Mouse (Mus musculus) forebrain, embryonic 13.5 days (tissue): Measurements from ENCODE around the gene Il20ra. TPM values are rescaled to one million over a fixed set of nuclear protein-coding genes. Genes with fewer than 3 reads are reported as not detected.

Experiments
- ATAC-seq: fragments of 200-750 bp; cut with Nextera tagmentation; 2 replicates; pipeline ENCODE4 v1.8.0; 2017
- H3K27ac ChIP-seq: fragments of 300-500 bp; sonication (generic); 2 replicates; pipeline ENCODE4 v1.5.1; 2015; ENCODE audit warnings: inconsistent platforms, mild to moderate bottlenecking, moderate library complexity
- H3K27me3 ChIP-seq: fragments of 300-500 bp; sonication (generic); 2 replicates; pipeline ENCODE4 v1.6.1; 2015; ENCODE audit warnings: mild to moderate bottlenecking, inconsistent platforms
- H3K36me3 ChIP-seq: fragments of 300-500 bp; sonication (generic); 2 replicates; pipeline ENCODE4 v1.6.1; 2015; ENCODE audit warnings: mild to moderate bottlenecking, inconsistent platforms; ENCODE audit not compliant: poor library complexity, severe bottlenecking
- H3K4me1 ChIP-seq: fragments of 300-500 bp; sonication (generic); 2 replicates; pipeline ENCODE4 v1.6.1; 2015; ENCODE audit warnings: inconsistent platforms
- H3K4me2 ChIP-seq: fragments of 300-500 bp; sonication (generic); 2 replicates; pipeline ENCODE4 v1.6.1; 2015; ENCODE audit warnings: inconsistent platforms, mild to moderate bottlenecking, moderate library complexity
- H3K4me3 ChIP-seq: fragments of 300-500 bp; sonication (generic); 2 replicates; pipeline ENCODE4 v1.5.1; 2015; ENCODE audit warnings: mild to moderate bottlenecking, inconsistent platforms
- H3K9ac ChIP-seq: fragments of 300-500 bp; sonication (generic); 2 replicates; pipeline ENCODE4 v1.6.1; 2015; ENCODE audit warnings: mild to moderate bottlenecking, inconsistent platforms
- H3K9me3 ChIP-seq: fragments of 300-500 bp; sonication (generic); replicated peaks from 2 replicates; pipeline ENCODE4 v1.6.1; 2016; ENCODE audit warnings: inconsistent platforms
- WGBS: fragments of 180-500 bp; shearing (Covaris S2); methylation state at CpG from one replicate; pipeline ENCODE4 v1.1.7; 2015; 5-methylcytosine and 5-hydroxymethylcytosine counted together
- polyA plus RNA-seq: library from polyadenylated mRNA; unstranded; fragments of >200 nt; fragmentation: Nextera tagmentation; extraction: Ambion mirVana; gene quantifications from 2 replicates; pipeline ENCODE4 v1.2.1, GENCODE M21; 2015

The Il20ra gene
- polyA plus RNA-seq, 1 experiment from 2014 or later: not detected

- no peak for ATAC-seq
- WGBS: 86% methylated on average over 5 of the region's 5 CpGs
Measured at GRCm38 (mm10) chr10:19781365-19781764, 69.0 kb downstream of the Il20ra start.

GRCm38 (mm10) chr10:19794996-19795395 is 82.6 kb downstream of the Il20ra start:
- no peaks in the 10 kb centered on the region for H3K27me3 ChIP-seq
- H3K4me2 ChIP-seq: no peak overlapping the region
- no peaks in the 10 kb centered on the region for H3K36me3 ChIP-seq
- no peak overlapping the region for H3K27ac ChIP-seq
- H3K4me3 ChIP-seq: no peak overlapping the region
- ATAC-seq: no peak
- H3K9me3 ChIP-seq: no peaks in the 10 kb centered on the region
- 82% methylated on average over 8 of the region's 8 CpGs for WGBS
- no peaks in the 10 kb centered on the region for H3K4me1 ChIP-seq
- H3K9ac ChIP-seq: no peak overlapping the region

More at GRCm38 (mm10) chr10:19781365-19781764, 69.0 kb downstream of the Il20ra start:
- Histone ChIP-seq H3K4me2 (no peak overlapping the region), H3K4me3 (no peak overlapping the region), H3K36me3 (no peaks in the 10 kb centered on the region), H3K9me3 (no peaks in the 10 kb centered on the region), H3K27ac (no peak overlapping the region), H3K27me3 (no peaks in the 10 kb centered on the region), H3K9ac (no peak overlapping the region), H3K4me1 (no peaks in the 10 kb centered on the region)

DNA sequence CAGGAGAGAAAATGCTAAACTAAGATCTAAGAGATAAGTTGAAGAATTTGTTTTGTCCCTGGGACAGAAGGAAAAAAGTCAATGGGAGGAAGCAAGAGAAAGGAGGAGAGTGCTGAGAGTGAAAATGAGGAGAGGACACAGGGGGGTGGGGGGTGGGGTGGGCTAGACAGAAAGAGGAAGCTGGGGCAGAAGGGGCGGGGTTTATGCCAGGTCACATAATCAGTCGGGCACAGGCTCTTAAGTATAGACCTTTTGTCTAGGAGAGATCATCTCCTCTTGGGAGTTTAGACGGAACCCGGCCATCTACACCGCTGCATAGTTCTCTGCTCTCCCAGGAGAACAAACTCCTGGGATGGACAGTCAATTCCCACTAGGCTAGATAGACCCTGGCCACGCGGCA is 90.6 kb downstream of the Il20ra start:
- Histone ChIP-seq H3K27me3 (no peaks in the 10 kb centered on the region), H3K36me3 (no peaks in the 10 kb centered on the region), H3K4me3 (no peak overlapping the region), H3K4me1 (no peaks in the 10 kb centered on the region), H3K9ac (no peak overlapping the region), H3K9me3 (no peaks in the 10 kb centered on the region), H3K27ac (no peak overlapping the region), H3K4me2 (no peak overlapping the region)
- ATAC-seq: no peak
- WGBS: 86% methylated on average over 7 of the region's 7 CpGs

GRCm38 (mm10) chr10:19804763-19805162 is 92.4 kb downstream of the Il20ra start:
- H3K27me3 ChIP-seq: no peaks in the 10 kb centered on the region
- WGBS: 93% methylated on average over 7 of the region's 7 CpGs
- no peaks in the 10 kb centered on the region for H3K36me3 ChIP-seq
- H3K27ac ChIP-seq: no peak overlapping the region
- ATAC-seq: no peak
- H3K9me3 ChIP-seq: no peaks in the 10 kb centered on the region
- no peak overlapping the region for H3K4me3 ChIP-seq
- no peak overlapping the region for H3K9ac ChIP-seq
- H3K4me1 ChIP-seq: no peaks in the 10 kb centered on the region
- no peak overlapping the region for H3K4me2 ChIP-seq

Other genes starting within 250 kb of the Il20ra start
- 15.2 and 17.0 TPM in 2 replicates for gene Ifngr1, start 120.6 kb upstream of the Il20ra start, polyA plus RNA-seq
- not detected in 2 replicates for gene Il22ra2, start 90.6 kb upstream of the Il20ra start, polyA plus RNA-seq
- gene Slc35d3, start 138.9 kb downstream of the Il20ra start, polyA plus RNA-seq: 0.19 and 0.50 TPM in 2 replicates
- gene Pex7, start 195.1 kb downstream of the Il20ra start, polyA plus RNA-seq: 26.5 and 31.1 TPM in 2 replicates
- 0.36 and 0.64 TPM in 2 replicates for gene Map3k5, start 221.9 kb downstream of the Il20ra start, polyA plus RNA-seq